24 mouse cellular contexts compared by ENCODE assay signal in the genomic region with DNA sequence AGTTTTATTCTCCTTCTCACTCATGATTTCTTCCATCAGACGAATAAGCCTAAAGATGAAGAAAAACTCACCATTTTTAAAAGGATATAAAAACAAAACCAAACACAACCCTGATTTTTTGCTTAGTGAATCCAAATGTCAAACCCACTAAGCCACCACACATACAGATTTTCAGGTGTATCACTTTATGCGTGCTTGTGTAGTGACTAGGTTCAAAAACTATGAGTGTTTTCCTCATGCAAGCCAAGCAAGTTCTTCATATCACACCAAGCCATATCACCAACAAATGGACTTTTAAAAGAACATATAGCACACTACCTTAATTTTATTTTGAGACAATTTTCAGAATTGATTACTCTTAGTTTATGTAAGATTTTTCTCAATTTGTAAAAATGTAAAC. TPM values are rescaled to one million over a fixed set of nuclear protein-coding genes. Genes with fewer than 3 reads are reported as not detected.
"Had no signal": no experiment of that assay in that cellular context is flagged by ENCODE, and none has a peak within 500 bp of the region (broad histone marks: within the 10 kb centered on the region; RNA-seq: fewer than 3 reads in every experiment).

No protein-coding gene starts in this region.

- DNase-seq: kidney, adult 18-20 months; kidney, adult 9 months; kidney, postnatal 14 days; kidney, postnatal 4 days; layer of hippocampus, adult 9-11 months; lung, adult 18-20 months; lung, postnatal 14 days; lung, postnatal 4 days; retina, postnatal 1 day; right cerebral cortex, postnatal 25 days; spleen, adult 18-20 months; thymus, adult 2 months; thymus, postnatal 14 days; thymus, postnatal 4 days had no signal

- H3K4me3 ChIP-seq: limb, embryonic 12.5 days; limb, embryonic 15.5 days; liver, embryonic 12.5 days; liver, embryonic 15.5 days; lung, embryonic 15.5 days; midbrain, embryonic 12.5 days had no signal

- H3K27me3 ChIP-seq: limb, embryonic 12.5 days; limb, embryonic 15.5 days; liver, embryonic 12.5 days; liver, embryonic 15.5 days; lung, embryonic 15.5 days; midbrain, embryonic 12.5 days; midbrain, embryonic 15.5 days; neural tube, embryonic 13.5 days had no signal

- H3K9me3 ChIP-seq: limb, embryonic 12.5 days; limb, embryonic 15.5 days; liver, embryonic 12.5 days; liver, embryonic 15.5 days; lung, embryonic 15.5 days; midbrain, embryonic 12.5 days; midbrain, embryonic 15.5 days; neural tube, embryonic 13.5 days had no signal

- H3K4me2 ChIP-seq: limb, embryonic 12.5 days; limb, embryonic 15.5 days; liver, embryonic 12.5 days; liver, embryonic 15.5 days; lung, embryonic 15.5 days; midbrain, embryonic 12.5 days had no signal

- H3K9ac ChIP-seq: limb, embryonic 12.5 days; limb, embryonic 15.5 days; liver, embryonic 12.5 days; liver, embryonic 15.5 days; lung, embryonic 15.5 days; midbrain, embryonic 12.5 days; midbrain, embryonic 15.5 days; neural tube, embryonic 13.5 days had no signal

- H3K27ac ChIP-seq: limb, embryonic 12.5 days; limb, embryonic 15.5 days; liver, embryonic 12.5 days; liver, embryonic 15.5 days; lung, embryonic 15.5 days; midbrain, embryonic 12.5 days; midbrain, embryonic 15.5 days; neural tube, embryonic 13.5 days; stomach, postnatal 0 days had no signal

RNA-seq across cellular contexts. Expression of a gene that starts 33.5 kb away (rescaled TPM):
- total RNA-seq: layer of hippocampus, postnatal 25 days had no signal
